18 mouse cellular contexts compared by ENCODE assay signal in the genomic region with DNA sequence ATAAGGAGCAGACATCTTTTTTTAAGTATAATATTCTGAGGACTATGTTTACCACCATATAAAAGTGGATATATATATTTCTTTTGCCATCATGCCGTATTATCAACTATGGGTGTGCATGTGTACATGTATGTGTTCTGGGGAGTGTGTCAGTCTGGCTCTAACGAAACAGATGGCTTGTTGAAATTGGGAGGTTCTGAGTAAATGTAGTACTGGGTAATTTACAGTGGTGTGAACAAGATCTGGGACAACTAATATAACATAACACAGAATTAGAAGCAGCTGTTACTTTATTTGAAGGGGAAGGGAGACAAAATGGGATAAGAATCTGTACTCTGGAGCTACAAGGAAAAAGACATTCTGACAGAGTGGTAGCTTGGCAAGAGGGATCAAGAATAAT.
A peak's percentile ranks its signal among the peaks of the same experiment; 100 is the strongest.
DNase-seq lines count a peak whose midpoint lies in the region; ATAC-seq and TF ChIP-seq lines count a peak whose summit lies in the region.
"Had no signal": no experiment of that assay in that cellular context is flagged by ENCODE, and none has a peak within 500 bp of the region (broad histone marks: within the 10 kb centered on the region; RNA-seq: fewer than 3 reads in every experiment).

No protein-coding gene starts in this region.

- TF ChIP-seq POLR2A in brain, embryonic 14.5 days (IDR thresholded peaks at IDR 0.05; ENCODE audit: borderline replicate concordance, extremely low read depth, insufficient read depth, insufficient read length, poor library complexity, severe bottlenecking): no peak

- H3K9ac ChIP-seq in forebrain, embryonic 14.5 days (ENCODE audit: low read length): no peak overlapping the region
- H3K9ac ChIP-seq in forebrain, postnatal 0 days: no peak overlapping the region
- H3K9ac ChIP-seq in forebrain, embryonic 16.5 days (replicated peaks; ENCODE audit: low read depth, low read length): no peak overlapping the region
- no peak overlapping the region for H3K9ac ChIP-seq in forebrain, embryonic 12.5 days
- no peak overlapping the region for H3K9ac ChIP-seq in heart, embryonic 12.5 days
- H3K9ac ChIP-seq: embryonic facial prominence, embryonic 12.5 days had no signal

- DNase-seq in forebrain, embryonic 14.5 days (ENCODE audit: low spot score): peak; percentile 72
- no peak for DNase-seq in forebrain, postnatal 0 days
- peak; percentile 29 for DNase-seq in brain, adult 2 months (ENCODE audit: low read depth, low spot score)
- DNase-seq in brain, embryonic 14.5 days (ENCODE audit: low read depth): peak; percentile 81
- DNase-seq in adrenal gland, postnatal 10 days: no peak
- DNase-seq: adrenal gland, adult 2 months; adrenal gland, postnatal 14 days; adrenal gland, postnatal 36 days; cerebellum, adult 11-12 months; cerebellum, adult 2 months; cerebellum, adult 9-10 months; cerebellum, postnatal 10 days; cerebellum, postnatal 25 days had no signal

- no peaks in the 10 kb centered on the region for H3K36me3 ChIP-seq in forebrain, embryonic 14.5 days (ENCODE audit: control insufficient read depth, insufficient read depth, low read length)
- no peaks in the 10 kb centered on the region for H3K36me3 ChIP-seq in forebrain, postnatal 0 days (ENCODE audit: insufficient read depth)
- H3K36me3 ChIP-seq in forebrain, embryonic 16.5 days (ENCODE audit: control insufficient read depth, insufficient read depth): no peaks in the 10 kb centered on the region
- no peaks in the 10 kb centered on the region for H3K36me3 ChIP-seq in forebrain, embryonic 12.5 days (replicated peaks)
- H3K36me3 ChIP-seq in heart, embryonic 12.5 days: no peaks in the 10 kb centered on the region
- H3K36me3 ChIP-seq: embryonic facial prominence, embryonic 10.5 days; embryonic facial prominence, embryonic 12.5 days had no signal

- no peaks in the 10 kb centered on the region for H3K9me3 ChIP-seq in forebrain, embryonic 14.5 days (replicated peaks; ENCODE audit: control insufficient read depth, low read length)
- H3K9me3 ChIP-seq in forebrain, postnatal 0 days (ENCODE audit: low read length): no peaks in the 10 kb centered on the region
- no peaks in the 10 kb centered on the region for H3K9me3 ChIP-seq in forebrain, embryonic 16.5 days (ENCODE audit: control insufficient read depth, low read length)
- H3K9me3 ChIP-seq in forebrain, embryonic 12.5 days: no peaks in the 10 kb centered on the region
- no peaks in the 10 kb centered on the region for H3K9me3 ChIP-seq in heart, embryonic 12.5 days (replicated peaks)
- H3K9me3 ChIP-seq: embryonic facial prominence, embryonic 10.5 days; embryonic facial prominence, embryonic 12.5 days had no signal

- no peaks in the 10 kb centered on the region for H3K4me1 ChIP-seq in forebrain, embryonic 14.5 days (ENCODE audit: control insufficient read depth, insufficient read depth, low read length)
- H3K4me1 ChIP-seq in forebrain, postnatal 0 days (ENCODE audit: insufficient read depth): no peaks in the 10 kb centered on the region
- peaks cover 8% of the 10 kb centered on the region for H3K4me1 ChIP-seq in forebrain, embryonic 16.5 days (replicated peaks; ENCODE audit: control insufficient read depth, insufficient read depth, low read length)
- no peaks in the 10 kb centered on the region for H3K4me1 ChIP-seq in forebrain, embryonic 12.5 days
- no peaks in the 10 kb centered on the region for H3K4me1 ChIP-seq in heart, embryonic 12.5 days (replicated peaks)
- H3K4me1 ChIP-seq: embryonic facial prominence, embryonic 10.5 days; embryonic facial prominence, embryonic 12.5 days had no signal

- peak; percentile 88 for ATAC-seq in forebrain, embryonic 14.5 days
- no peak; the same call in 1 of the 2 replicates for ATAC-seq in forebrain, postnatal 0 days
- ATAC-seq in forebrain, embryonic 16.5 days: peak; percentile 81
- ATAC-seq in forebrain, embryonic 12.5 days (ENCODE audit: low FRiP score): no peak
- no peak for ATAC-seq in heart, embryonic 12.5 days (ENCODE audit: insufficient number of reproducible peaks, low FRiP score)

- H3K4me3 ChIP-seq in forebrain, embryonic 14.5 days (ENCODE audit: low read depth, low read length): no peak overlapping the region
- no peak overlapping the region for H3K4me3 ChIP-seq in forebrain, postnatal 0 days (ENCODE audit: low read depth, low read length)
- H3K4me3 ChIP-seq in forebrain, embryonic 16.5 days (replicated peaks; ENCODE audit: low read length): no peak overlapping the region
- no peak overlapping the region for H3K4me3 ChIP-seq in forebrain, embryonic 12.5 days (replicated peaks)
- H3K4me3 ChIP-seq in heart, embryonic 12.5 days: no peak overlapping the region
- H3K4me3 ChIP-seq: embryonic facial prominence, embryonic 10.5 days; embryonic facial prominence, embryonic 12.5 days had no signal

- TF ChIP-seq CTCF in forebrain, postnatal 0 days (IDR thresholded peaks at IDR 0.05; ENCODE audit: low read depth): no peak
- TF ChIP-seq CTCF in brain, embryonic 14.5 days (IDR thresholded peaks at IDR 0.05; ENCODE audit: borderline replicate concordance, extremely low read depth, insufficient read depth, insufficient read length): no peak

- H3K27me3 ChIP-seq in forebrain, embryonic 14.5 days (replicated peaks; ENCODE audit: control insufficient read depth, insufficient read depth, low read length): no peaks in the 10 kb centered on the region
- no peaks in the 10 kb centered on the region for H3K27me3 ChIP-seq in forebrain, postnatal 0 days (ENCODE audit: insufficient read depth, low read length)
- H3K27me3 ChIP-seq in forebrain, embryonic 16.5 days (replicated peaks; ENCODE audit: control insufficient read depth, insufficient read depth, low read length): no peaks in the 10 kb centered on the region
- no peaks in the 10 kb centered on the region for H3K27me3 ChIP-seq in forebrain, embryonic 12.5 days
- H3K27me3 ChIP-seq in heart, embryonic 12.5 days (replicated peaks): no peaks in the 10 kb centered on the region
- H3K27me3 ChIP-seq: embryonic facial prominence, embryonic 12.5 days had no signal

- no peak overlapping the region for H3K27ac ChIP-seq in forebrain, embryonic 14.5 days (ENCODE audit: low read depth, low read length)
- H3K27ac ChIP-seq in forebrain, postnatal 0 days (ENCODE audit: low read depth, low read length): no peak overlapping the region
- peak overlapping the region; percentile 61; the same call in 1 of the 2 replicates for H3K27ac ChIP-seq in forebrain, embryonic 16.5 days (ENCODE audit: low read length)
- no peak overlapping the region for H3K27ac ChIP-seq in forebrain, embryonic 12.5 days
- H3K27ac ChIP-seq in heart, embryonic 12.5 days (ENCODE audit: poor library complexity, severe bottlenecking): no peak overlapping the region
- H3K27ac ChIP-seq: embryonic facial prominence, embryonic 10.5 days; embryonic facial prominence, embryonic 12.5 days had no signal

- WGBS in forebrain, embryonic 14.5 days: 66% methylated on average over 2 of the region's 2 CpGs
- WGBS in forebrain, postnatal 0 days: 50% methylated on average over 2 of the region's 2 CpGs
- WGBS in forebrain, embryonic 16.5 days: 61% methylated on average over 2 of the region's 2 CpGs
- 85% methylated on average over 2 of the region's 2 CpGs for WGBS in forebrain, embryonic 12.5 days
- WGBS in heart, embryonic 12.5 days: 71% methylated on average over 2 of the region's 2 CpGs

- no peak overlapping the region for H3K4me2 ChIP-seq in forebrain, embryonic 14.5 days (ENCODE audit: low read length)
- H3K4me2 ChIP-seq in forebrain, postnatal 0 days (ENCODE audit: low read depth): no peak overlapping the region
- no peak overlapping the region for H3K4me2 ChIP-seq in forebrain, embryonic 16.5 days (ENCODE audit: low read length)
- H3K4me2 ChIP-seq in forebrain, embryonic 12.5 days: no peak overlapping the region
- H3K4me2 ChIP-seq in heart, embryonic 12.5 days: no peak overlapping the region
- H3K4me2 ChIP-seq: embryonic facial prominence, embryonic 12.5 days had no signal

Comparison
In these comparisons a context has a peak if more than half of its experiments do, and no peak if none do; other contexts are left out.
1. ATAC-seq: peak in forebrain, embryonic 14.5 days (single experiment) and forebrain, embryonic 16.5 days (single experiment); none in forebrain, postnatal 0 days (single experiment), forebrain, embryonic 12.5 days (single experiment) and heart, embryonic 12.5 days (single experiment).
2. DNase-seq: peak in forebrain, embryonic 14.5 days (single experiment), brain, adult 2 months (single experiment) and brain, embryonic 14.5 days (single experiment); none in forebrain, postnatal 0 days (single experiment) and adrenal gland, postnatal 10 days (single experiment).